Mouse (Mus musculus) adrenal gland, postnatal 14 days (tissue): ENCODE data around the gene Dnajc9. TPM values are rescaled to one million over a fixed set of nuclear protein-coding genes. Genes with fewer than 3 reads are reported as not detected.
A peak's percentile ranks its signal among the peaks of the same experiment; 100 is the strongest.

Source experiments
- DNase-seq: peaks from one replicate; pipeline ENCODE4 v3.0.0; 2021; ENCODE audit warnings: mixed read lengths
- long read RNA-seq, 2 experiments: library from polyadenylated mRNA; stranded (forward); transcript quantifications; one replicate each; pipeline ENCODE4 v2.0.0; 2021
- total RNA-seq: library from RNA; stranded (reverse); gene quantifications from 2 replicates; pipeline ENCODE4 v1.2.3, GENCODE M21; 2021

Dnajc9 gene
- 38.1 and 40.4 TPM in 2 replicates for total RNA-seq
- long read RNA-seq, experiment 1, transcript Dnajc9-201 (5 exons, 1,631 nt) = major isoform, 49 of 61 reads
- long read RNA-seq, experiment 1, partial matches to known transcripts = 5 of 61 reads
- long read RNA-seq, experiment 1, other reads (novel, unspliced or antisense) = 5 of 61 reads
- long read RNA-seq, experiment 2, transcript Dnajc9-201 (5 exons, 1,631 nt) = major isoform, 38 of 46 reads
- long read RNA-seq, experiment 2, partial matches to known transcripts = 4 of 46 reads
- long read RNA-seq, experiment 2, other reads (novel, unspliced or antisense) = 3 of 46 reads

- peak; percentile 97 for DNase-seq
Observed at GRCm38 (mm10) chr14:20388441-20389129, at the start of gene Dnajc9. Dnajc9 (minus strand) TSS chr14:20388910.

DNA sequence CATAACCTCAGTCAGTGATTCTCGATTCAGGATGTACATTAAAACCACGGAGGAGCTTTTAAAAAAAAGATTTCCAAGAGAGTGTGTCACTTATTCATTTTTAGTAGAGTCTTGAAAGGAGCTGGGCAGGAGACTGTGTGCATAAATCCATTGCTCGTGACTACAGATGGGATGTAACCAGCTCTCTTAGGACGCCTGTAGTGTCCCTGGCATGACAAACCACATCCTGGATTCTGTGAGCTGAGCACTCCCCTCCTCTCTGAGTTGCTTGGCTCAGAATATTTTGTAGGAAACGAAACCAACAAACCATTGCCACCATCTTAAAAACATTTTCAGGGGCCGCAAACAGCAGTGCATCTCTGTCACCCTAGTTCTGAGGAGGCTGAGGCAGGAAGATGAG is 48.3 kb upstream of the Dnajc9 start:
- DNase-seq = no peak

DNA sequence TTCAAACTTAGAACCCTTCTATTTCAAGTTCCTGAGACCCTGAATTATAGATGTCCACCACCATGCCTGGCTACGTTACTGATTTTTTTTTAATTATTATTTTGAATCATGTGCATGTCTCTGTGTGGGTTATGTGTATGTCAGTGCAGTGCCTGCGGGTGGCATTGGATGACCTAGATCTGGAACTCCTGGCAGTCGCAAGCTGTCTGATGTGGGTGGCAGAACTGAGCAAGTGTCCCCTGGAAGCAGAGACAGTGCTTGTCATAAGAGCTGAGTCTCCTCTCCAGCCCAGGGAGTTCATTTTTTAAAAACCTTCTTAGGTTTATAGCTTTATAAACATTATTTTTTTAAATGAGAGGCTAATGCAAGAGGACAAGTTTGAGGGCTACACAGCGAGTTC is 43.7 kb upstream of the Dnajc9 start:
- DNase-seq = no peak

DNA sequence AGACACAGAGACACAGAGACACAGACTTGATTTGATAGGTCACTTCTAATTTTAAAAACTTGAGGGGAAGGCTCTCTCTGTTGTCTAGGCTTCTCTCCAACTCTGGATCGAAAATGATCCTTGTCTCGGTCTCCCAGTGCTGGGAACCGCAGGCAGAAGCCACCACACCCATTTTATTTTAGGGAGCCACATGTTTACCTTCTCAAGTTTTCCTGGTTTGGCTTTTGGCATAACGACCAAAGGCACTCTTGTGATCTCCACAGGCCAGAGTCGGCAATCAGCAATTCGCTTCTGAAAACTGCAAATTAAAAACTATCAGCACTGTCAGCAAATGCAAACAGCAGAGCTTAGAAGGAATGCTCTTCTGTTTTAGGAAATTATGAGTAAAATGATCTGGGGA is 43.0 kb upstream of the Dnajc9 start:
- DNase-seq = no peak

DNA sequence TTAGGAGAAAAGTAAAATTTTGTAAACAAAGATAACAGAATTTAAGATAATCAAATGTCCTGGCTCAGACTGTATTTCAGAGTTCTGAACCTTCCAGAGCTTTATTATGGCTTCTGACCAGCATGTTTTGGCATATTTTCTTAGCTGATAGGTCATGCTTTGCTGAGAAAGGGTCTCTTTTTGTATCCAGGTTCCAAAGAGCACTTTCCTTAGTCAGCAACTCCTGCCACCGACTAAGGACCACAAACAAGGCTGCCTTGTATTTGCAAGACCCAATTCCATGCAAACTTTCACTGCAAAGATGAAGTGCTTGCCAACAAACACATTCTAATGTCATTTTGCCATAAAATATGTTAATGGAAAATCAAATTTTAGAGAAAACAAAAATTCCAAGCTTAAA is 41.1 kb upstream of the Dnajc9 start:
- DNase-seq = no peak

DNA sequence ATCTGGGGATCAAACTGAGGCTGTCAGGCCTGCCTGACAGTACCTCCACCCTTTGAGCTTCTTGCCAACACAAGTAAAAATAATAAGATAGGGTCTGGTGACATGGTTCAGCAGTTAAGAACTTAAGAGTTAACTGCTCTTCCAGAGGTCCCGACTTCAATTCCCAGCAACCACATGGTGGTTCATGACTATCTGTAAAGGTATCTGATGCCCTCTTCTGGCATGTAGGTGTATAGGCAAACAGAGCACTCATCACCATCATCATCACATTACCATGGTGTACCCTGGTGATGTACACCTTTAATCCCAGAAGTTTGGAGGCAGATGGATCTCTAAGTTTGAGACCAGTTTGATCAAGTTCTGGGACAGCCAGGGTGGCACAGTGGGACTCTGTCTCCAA is 39.9 kb upstream of the Dnajc9 start:
- no peak for DNase-seq

- DNase-seq = no peak
Observed at GRCm38 (mm10) chr14:20423046-20423445, 34.3 kb upstream of the Dnajc9 start.

GRCm38 (mm10) chr14:20422257-20422656 is 33.5 kb upstream of the Dnajc9 start:
- peak; percentile 18 for DNase-seq

GRCm38 (mm10) chr14:20400071-20400470 is 11.4 kb upstream of the Dnajc9 start:
- peak; percentile 67 for DNase-seq

DNA sequence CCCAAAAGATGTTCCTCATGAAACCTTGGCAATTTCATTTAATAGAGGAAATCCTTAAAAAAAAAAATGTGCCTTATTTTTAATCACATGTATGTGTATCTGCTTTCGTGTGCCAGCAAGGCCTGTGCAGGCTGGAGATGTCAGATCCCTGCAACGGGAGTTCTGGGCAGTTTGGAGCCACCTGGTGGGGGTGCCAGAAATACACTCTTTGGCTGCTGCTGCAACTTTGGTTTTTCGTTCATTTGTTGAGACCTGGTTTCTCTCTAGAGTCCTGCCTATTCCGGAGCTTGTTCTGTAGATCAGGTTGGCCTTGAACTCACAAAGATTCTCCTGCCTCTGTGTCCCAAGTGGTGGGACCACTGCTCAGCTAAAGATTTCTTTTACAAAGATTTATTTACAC is 10.2 kb upstream of the Dnajc9 start:
- DNase-seq = peak; percentile 72

DNA sequence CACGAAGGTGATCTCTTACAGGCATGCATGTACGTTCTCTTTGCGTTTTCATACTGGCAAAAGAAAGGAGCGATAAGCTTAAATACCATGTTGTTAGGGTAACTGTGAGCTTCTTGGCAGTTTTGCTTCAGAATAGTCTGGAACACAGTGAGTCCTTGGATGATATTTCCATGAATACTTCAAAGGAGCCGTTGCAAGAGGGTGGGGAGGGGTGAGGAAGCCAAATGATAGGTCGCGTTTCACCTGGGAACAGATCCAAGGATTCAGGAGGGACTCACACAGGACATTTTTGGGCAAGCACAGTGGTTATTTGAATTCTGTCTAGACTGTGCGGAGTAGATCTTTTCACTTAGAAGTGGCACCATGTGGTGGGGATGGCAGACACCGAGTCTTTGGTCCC is 8.5 kb upstream of the Dnajc9 start:
- DNase-seq = peak; percentile 63

GRCm38 (mm10) chr14:20393205-20393913 is 4.6 kb upstream of the Dnajc9 start, which contains the start of gene Mrps16:
Mrps16 (minus strand) TSS chr14:20393634.
- DNase-seq = peak; percentile 97

DNA sequence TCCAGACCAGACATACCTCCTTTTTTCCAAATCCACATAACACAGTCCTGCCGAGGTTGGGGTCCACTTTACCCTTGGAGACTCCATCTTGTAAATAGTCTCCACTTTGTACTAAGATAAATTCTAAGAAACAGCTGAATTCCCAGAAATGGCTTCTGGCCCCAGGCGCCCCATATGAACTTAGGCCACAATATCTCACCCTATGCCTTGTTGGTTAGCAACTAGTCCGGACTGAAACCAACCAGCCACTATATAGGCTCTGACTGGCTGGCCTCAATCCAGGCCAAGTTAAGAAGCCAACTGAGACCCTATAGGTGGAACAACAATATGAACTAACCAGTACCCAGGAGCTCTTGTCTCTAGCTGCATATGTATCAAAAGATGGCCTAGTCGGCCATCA is 3.6 kb upstream of the Dnajc9 start:
- no peak for DNase-seq

DNA sequence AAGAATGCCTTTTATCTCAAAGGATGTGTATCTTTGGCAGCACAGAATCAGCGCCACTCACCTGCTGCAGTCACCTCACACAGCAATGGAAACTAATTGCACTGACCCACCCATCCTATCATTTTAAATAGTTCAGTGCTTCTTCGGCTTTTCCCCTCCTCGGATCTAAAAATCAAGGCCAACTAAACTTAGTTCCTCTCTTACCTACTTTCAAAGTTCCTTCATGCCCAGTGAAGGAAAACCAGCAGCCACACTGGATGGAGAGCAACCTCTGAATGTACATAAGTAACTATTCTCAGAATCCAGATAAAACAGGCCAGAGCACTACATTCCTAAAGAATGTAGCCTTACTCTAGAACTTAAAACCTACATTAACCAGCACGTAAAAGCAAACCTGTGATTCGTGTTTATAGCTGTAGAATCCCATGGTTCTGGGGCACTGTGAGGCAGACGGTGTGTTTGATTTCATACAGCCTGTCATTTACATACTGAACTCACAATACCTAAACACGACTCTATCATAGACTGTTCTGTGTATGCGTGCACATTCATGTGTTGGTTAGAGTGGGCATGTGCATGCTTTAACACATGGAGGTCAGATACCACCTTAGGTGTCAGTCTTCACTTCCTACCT is 853 bp upstream of the Dnajc9 start:
- DNase-seq = no peak

- no peak for DNase-seq
Observed at GRCm38 (mm10) chr14:20379753-20380430, 8.8 kb downstream of the Dnajc9 start.

GRCm38 (mm10) chr14:20379087-20379640 is 9.5 kb downstream of the Dnajc9 start:
- no peak for DNase-seq

GRCm38 (mm10) chr14:20378313-20379061 is 10.2 kb downstream of the Dnajc9 start:
- peak; percentile 83 for DNase-seq

DNA sequence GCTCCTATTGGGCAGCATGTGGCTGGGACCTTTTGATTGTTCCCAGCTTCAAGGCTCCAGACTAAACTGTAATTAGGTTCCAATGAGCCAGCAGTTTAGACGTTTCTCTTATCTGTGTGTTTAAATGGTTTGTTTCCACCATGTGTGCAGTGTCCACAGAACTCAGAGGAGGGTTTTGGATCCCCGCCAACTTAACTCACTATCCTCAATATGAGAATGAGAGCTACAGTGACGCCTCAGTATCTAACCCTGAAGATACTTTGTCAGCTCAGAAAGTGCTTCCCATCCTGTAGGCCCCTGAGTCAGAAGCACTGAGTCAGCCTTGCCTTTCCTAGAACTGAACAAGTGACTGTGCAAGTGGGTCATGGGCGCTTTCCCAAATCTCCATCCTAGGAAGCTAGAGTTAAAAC is 11.6 kb downstream of the Dnajc9 start:
- DNase-seq = peak; percentile 76

DNA sequence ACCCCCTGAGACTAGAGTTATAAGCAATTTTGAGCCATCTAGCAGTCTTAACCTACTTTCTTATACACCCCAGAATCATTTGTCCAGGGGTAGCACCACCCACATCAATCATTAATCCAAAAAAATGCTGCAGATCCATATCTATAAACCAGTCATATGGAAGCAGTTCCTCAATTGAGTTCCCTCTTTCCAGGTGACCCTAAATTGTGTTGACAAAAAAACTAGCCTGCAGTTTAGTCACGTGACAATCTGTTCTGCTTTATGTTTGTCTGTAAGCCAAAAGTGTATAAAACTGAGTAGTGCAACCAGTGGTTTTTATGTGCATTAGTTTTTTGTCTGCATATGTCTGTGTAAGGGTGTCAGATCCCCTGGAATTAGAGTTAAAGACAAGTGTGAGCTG is 16.9 kb downstream of the Dnajc9 start:
- DNase-seq = no peak

GRCm38 (mm10) chr14:20370798-20371197 is 17.9 kb downstream of the Dnajc9 start:
- DNase-seq = no peak

DNA sequence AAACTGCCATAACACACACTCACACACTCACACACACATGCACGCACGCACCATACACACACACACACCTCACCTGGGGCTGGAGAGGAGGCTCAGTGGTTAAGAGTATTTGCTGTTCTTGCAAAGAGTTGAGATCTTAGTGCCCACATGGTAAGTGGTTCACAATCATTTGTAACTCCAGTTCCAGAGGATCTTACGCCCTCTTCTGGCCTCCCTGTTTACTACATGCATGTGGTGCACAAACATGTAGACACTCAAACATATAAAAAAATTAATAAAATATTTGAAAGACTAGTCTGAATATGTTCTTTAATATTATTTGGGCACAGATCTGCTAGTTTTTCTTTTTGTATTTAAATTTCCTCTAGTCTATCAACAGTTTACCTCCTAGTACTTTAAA is 20.4 kb downstream of the Dnajc9 start:
- DNase-seq = no peak
